Mouse (Mus musculus) gastrocnemius, adult 2 months (tissue): ENCODE measurements around the gene Crtc2. TPM values are rescaled to one million over a fixed set of nuclear protein-coding genes. Genes with fewer than 3 reads are reported as not detected.
"Not testable (repeated sequence)": the region's sequence is repeated elsewhere in the genome, so short reads cannot be mapped to it uniquely, and the experiment has no call there.

ENCODE experiments used
- DNase-seq: peaks from one replicate; pipeline ENCODE4 v3.0.0; 2022
- H3K27ac ChIP-seq: fragments of 200-600 bp; 2 replicates; pipeline ENCODE4 v1.8.1; 2022; ENCODE audit warnings: mild to moderate bottlenecking
- H3K4me3 ChIP-seq: fragments of 200-600 bp; 2 replicates; pipeline ENCODE4 v1.8.1; 2022; ENCODE audit warnings: mild to moderate bottlenecking, moderate library complexity
- CTCF ChIP-seq: fragments of 200-600 bp; IDR thresholded peaks from 2 replicates; pipeline ENCODE4 v1.8.1; 2022; ENCODE audit warnings: antibody characterized with exemption, mild to moderate bottlenecking, moderate library complexity
- intact Hi-C: fragments of 180-260 bp; cut with DNase I; formaldehyde crosslinking; loops from one replicate; pipeline ENCODE4 v1.15.1; 2025
- total RNA-seq, 2 experiments: library from RNA; stranded (reverse); gene quantifications; 2 replicates each; pipeline ENCODE4 v1.2.3; 2021

Gene Crtc2
- total RNA-seq, 2 experiments from 2014 or later, result 16.8 to 17.3 TPM

DNA sequence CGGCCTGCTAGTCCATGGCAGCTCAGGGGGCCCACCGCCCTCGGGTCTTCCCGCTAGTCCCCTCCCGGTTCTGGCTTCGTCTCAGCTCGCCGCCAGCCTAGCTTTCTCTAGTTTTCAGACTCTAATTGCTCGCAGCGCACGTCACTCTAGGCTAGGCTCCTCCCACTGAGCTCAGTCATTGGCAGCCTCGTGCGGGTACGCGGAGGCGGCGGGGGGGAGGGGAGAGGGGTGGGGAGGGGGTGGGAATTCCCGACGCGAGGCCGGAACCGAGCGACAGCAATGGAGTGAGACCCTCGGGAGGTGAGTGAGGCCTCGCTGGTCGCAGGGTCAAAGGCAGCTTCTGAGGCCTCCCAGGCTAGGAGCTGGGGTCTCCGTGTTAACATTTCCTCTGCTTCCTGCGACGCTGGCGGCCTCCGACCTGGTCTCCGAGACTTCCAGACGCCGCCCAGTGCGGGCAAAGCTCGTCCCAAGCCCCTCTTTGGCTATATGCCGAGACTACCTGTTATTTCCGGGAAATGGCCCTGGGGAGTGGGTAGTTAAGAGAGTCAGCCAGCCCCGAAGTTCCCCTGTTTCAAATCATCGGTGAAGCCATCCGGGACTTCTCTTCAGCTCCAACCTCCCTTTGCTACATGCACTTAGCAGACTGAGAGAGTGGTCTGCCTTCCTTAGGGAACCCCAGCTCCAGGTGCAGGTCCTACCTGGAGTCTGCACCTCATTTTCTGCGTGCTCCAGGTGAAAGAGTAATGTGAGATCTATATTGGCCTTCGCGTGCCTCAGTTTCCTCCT, 5.8 kb upstream of the Crtc2 start, which contains the start of gene Slc39a1:
TSS of gene Slc39a1 (plus strand) at position 213 of the 786 bp plus-strand sequence.
- DNase-seq, result peak; percentile 95
- intact Hi-C loops, result no loop called here
- Histone ChIP-seq H3K4me3 (peak within 1 kb of the TSS; percentile 84), H3K27ac (peak within 1 kb of the TSS; percentile 99)
- no peak for TF ChIP-seq CTCF

DNA sequence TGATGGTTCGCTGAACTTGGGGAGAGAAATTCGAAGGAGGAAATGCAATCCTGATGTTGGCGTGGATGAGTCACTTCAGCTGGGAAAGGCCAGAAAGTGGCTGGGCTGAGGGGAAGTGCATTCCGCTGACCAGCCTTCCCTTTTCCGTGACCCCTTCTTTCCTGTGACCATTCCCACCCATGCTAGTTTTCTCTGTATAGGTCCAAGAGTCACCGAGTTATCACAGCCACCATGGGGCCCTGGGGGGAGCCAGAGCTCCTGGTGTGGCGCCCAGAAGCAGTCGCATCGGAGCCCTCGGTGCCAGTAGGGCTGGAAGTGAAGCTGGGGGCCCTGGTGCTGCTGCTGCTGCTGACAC, 5.2 kb upstream of the Crtc2 start:
- Histone ChIP-seq H3K4me3 (peak overlapping the region; percentile 84), H3K27ac (peak overlapping the region; percentile 99)
- TF ChIP-seq CTCF, result no peak
- DNase-seq, result peak; percentile 52
- intact Hi-C loops, result no loop called here

DNA sequence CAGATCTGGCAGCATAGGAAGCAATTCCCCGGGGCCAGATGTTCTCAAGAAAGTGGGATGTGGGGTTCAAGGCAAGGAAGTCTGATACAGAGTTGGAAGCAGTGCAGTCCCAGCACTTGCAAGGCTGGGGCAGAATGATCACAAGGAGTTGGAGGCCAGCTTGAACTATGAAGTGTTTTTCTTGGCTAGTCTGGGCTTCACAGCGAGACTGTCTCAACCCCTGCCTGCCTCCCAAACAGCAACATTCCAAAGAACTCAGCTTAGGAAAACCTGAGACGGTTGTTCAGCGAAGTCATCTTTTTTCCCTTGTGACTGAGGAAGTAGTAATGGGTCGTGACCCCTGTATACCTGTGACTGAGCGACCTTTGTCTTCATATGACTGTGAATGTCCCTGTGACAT, 3.2 kb upstream of the Crtc2 start:
- H3K27ac ChIP-seq, result peak overlapping the region; percentile 80; the same call in 1 of the 2 replicates
- no peak overlapping the region for H3K4me3 ChIP-seq
- DNase-seq, result no peak
- no peak for TF ChIP-seq CTCF
- intact Hi-C loops, result no loop called here

DNA sequence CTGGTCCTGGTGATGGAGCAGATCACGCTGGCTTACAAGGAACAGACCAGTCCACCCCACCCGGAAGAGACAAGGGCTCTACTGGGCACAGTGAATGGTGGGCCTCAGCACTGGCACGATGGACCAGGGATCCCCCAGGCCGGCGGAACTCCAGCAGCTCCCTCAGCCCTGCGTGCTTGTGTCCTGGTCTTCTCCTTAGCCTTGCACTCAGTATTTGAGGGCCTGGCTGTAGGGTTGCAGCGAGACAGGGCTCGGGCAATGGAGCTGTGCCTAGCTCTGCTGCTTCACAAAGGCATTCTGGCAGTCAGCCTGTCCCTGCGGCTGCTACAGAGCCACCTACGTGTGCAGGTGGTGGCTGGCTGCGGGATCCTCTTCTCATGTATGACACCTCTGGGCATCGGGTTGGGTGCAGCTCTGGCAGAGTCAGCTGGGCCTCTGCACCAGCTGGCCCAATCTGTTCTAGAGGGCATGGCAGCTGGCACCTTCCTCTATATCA, 2.2 kb upstream of the Crtc2 start:
- peak; percentile 59 for DNase-seq
- Histone ChIP-seq H3K4me3 (peak overlapping the region; percentile 11; the same call in 1 of the 2 replicates), H3K27ac (peak overlapping the region; percentile 80)
- intact Hi-C loops, result not testable (repeated sequence)

DNA sequence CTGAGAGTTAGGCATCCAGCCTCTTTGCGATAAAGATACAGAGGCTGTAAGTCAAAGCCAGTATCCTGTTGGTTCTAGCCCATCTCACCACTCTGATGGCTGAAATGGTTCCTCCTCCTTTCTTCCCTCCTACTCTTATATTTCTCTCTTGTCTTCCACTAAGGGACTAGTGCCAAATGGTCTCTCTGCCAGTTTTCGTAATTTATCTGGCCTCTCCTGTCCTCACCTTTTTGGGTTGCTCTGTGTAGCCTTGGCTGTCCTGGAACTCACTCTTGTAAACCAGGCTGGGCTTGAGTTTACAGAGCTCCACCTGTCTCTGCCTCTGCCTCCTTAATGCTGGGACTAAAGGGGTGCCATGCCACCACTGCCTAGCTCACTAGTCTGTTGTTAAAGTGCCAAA, 1.3 kb upstream of the Crtc2 start:
- H3K4me3 ChIP-seq, intact Hi-C loops: not testable (repeated sequence)
- H3K27ac ChIP-seq, result peak overlapping the region; percentile 81
- DNase-seq, result peak; percentile 18

DNA sequence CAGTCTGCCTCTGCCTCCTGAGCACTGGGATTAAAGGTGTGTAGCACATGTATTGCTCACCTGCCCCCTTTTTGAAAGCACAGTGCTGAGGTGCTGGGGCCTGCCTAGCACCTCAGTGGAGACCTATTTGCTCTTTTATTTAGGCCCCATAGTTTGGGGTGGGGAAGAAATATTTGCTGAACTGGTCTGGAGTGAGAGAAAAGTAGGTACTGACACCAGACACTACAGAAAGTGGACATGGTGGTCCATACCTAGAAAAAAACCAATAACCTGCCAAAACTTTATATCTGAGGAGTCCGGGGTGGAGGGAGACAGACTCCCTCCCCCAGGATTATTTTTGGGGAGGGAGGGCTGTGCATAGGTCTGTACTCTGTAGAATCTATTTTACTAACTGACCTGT, 789 bp upstream of the Crtc2 start:
- intact Hi-C loops, result not testable (repeated sequence)
- peak overlapping the region; percentile 99 for H3K4me3 ChIP-seq

DNA sequence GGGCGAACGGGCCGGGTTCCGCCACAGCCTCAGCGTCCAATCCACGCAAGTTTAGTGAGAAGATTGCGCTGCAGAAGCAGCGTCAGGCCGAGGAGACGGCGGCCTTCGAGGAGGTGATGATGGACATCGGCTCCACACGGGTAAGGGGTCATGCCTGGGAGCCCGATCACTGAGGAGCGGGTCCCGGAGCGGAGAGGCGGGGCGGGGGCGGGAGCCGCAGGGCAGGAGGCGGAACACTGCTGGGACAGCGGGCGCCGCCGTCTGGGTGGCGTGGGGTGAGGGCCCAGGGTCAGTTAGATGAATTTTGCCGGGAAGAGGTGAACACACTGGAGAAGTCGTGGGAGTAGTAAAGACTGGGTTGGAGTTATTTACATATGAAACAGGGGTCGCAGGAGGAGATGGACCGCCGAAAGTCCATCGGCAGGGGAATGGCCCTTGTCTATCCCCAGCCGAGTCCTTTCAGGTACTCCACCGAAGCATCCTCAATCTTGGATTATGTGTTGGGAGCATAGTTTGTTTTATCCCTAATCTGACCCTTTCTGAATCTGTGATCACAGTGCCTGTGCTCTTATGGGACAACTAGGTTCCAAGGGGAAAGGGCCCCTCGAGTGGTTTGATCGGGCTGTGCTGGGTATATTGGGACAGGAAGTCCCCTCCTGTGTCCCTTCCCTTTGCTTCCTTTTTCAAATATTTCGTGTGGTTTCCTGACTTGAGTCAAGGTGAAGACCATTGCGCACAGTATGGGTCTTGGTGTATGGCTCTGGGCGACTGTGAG, 643 bp downstream of the Crtc2 start:
- peak; percentile 74 for DNase-seq
- TF ChIP-seq CTCF, result no peak
- H3K4me3 ChIP-seq, result peak overlapping the region; percentile 99
- H3K27ac ChIP-seq, result peak overlapping the region; percentile 96
- intact Hi-C loops, result no loop called here

More for the DNA sequence above, 789 bp upstream of the Crtc2 start:
- peak overlapping the region; percentile 81 for H3K27ac ChIP-seq
- DNase-seq, result not testable (repeated sequence)

DNA sequence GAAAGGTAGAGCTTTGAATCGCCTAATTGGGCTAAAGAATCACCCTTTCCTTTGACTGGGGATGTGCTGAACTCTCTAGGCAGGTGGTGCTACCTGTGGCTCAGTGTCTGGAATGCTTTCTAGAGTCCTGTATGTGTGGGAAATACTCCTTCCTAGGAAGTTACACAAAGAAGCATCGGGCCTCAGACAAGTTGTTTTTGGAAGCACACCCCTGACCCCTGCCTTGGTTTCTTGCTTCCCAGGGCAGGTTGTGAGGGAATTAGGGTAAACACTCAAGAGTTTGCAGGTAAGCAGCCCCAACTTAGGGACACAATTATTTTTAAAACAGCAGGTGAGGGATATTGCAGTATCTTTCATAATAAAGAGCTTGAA, 1.2 kb downstream of the Crtc2 start:
- Histone ChIP-seq H3K27ac (peak overlapping the region; percentile 96), H3K4me3 (peak overlapping the region; percentile 99)
- DNase-seq, result peak; percentile 2
- no peak for TF ChIP-seq CTCF
- intact Hi-C loops, result no loop called here

DNA sequence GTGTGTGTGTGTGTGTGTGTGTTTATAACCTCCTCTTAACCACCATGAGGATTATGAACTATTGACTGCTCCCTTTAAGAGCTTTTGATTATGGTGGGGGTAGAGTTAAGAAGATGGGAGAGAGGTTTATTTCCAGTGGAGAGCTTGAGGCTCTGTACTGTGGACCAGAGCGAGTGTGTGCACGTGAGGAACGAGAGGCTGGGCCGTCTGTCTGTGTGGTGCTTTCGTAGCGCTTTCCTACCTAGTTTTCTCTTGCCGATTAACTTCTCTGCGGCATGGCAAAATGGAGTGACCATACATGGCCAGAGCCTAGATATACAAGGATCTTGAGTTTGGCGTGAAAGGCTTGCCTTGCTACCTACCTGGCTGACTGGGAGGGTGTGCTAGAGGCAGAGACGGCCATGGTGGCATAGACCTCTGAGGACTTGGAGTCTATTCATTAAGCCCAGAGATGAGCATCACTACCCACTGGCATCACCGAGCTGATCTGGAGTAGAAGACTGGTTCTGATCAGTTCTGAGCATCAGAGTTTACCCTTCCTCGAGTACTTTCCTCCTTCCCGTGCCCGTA, 1.9 kb downstream of the Crtc2 start:
- no peak overlapping the region for H3K27ac ChIP-seq
- H3K4me3 ChIP-seq, result no peak overlapping the region
- peak; percentile 14 for DNase-seq
- intact Hi-C loops, result no loop called here
- no peak for TF ChIP-seq CTCF

DNA sequence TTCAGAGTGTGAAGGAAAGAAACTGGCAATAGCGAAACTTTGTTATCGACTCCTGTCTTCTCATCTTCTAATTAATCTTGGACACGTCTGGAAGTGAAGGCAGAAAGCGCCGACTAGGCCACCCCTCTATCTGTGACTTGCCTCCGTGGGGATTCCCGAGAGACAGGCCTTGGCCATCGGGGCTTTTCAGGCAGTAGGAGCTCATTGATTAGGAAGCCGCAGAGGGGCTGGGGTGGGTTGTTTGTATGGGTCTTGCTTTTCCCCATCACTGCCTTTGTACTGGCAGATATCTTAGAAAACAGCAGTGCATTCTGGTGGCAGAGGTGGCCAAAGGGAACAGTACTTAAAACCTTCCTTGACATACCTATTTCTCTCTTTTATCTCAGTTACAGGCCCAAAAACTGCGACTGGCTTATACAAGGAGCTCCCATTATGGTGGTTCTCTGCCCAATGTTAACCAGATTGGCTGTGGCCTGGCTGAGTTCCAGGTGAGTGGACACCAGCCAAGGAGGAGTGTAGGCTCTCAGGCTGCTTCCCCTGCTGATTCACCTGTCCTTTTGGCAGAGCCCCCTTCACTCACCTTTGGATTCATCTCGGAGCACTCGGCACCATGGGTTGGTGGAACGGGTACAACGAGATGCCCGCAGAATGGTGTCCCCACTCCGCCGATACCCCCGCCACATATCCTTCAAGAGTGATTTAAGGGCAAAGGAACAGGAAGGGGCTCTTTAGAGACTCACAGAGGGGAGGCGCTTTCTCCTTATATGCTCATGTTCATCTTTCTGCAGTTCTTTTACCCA, 3.0 kb downstream of the Crtc2 start:
- Histone ChIP-seq H3K4me3 (no peak overlapping the region), H3K27ac (no peak overlapping the region)
- intact Hi-C loops, result no loop called here
- TF ChIP-seq CTCF, result no peak
- peak; percentile 42 for DNase-seq

DNA sequence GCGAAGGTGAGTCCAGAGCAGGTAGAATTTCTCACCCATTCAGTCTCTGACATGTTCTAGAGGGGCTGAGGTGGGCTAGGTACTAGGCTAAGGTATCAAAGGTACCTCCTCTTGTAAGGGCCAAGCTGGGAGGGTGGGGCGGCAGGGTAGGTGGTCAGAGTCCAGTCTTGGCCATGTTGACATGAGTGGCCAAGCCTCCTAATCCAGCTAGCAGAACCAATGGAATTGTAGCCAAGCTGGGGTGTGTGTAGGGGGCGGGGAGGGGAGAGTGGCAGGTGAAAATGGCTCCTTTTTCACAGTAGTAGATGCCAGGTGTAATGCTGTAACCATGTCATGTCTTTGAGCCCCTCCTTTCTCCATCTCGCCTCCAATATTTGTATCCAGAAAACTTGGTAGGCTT, 4.6 kb downstream of the Crtc2 start:
- Histone ChIP-seq H3K4me3 (no peak overlapping the region), H3K27ac (no peak overlapping the region)
- DNase-seq, result peak; percentile 14
- TF ChIP-seq CTCF, result no peak
- intact Hi-C loops, result no loop called here

DNA sequence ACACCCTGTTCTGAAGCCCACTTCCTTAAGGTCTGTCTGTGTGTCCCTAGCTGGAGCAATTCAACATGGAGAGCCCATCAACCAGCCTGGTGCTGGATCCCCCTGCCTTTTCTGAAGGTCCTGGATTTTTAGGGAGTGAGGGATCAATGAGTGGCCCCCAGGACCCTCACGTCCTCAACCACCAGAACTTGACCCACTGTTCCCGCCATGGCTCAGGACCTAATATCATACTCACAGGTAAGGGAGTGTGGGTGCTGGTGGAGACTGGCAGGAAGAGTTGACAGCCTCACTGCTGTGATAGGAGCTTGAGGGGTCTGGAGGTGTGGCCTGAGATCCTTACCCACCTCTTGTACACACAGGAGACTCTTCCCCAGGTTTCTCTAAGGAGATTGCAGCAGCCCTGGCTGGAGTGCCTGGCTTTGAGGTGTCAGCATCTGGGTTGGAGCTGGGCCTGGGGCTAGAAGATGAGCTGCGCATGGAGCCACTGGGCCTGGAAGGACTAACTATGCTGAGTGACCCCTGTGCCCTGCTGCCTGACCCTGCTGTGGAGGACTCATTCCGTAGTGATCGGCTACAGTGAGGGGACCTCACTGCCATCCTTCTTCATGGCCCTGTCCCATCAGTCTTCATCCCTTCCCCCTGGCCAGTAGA, 9.3 kb downstream of the Crtc2 start:
- no peak for DNase-seq
- TF ChIP-seq CTCF, result no peak
- Histone ChIP-seq H3K27ac (no peak overlapping the region), H3K4me3 (no peak overlapping the region)
- intact Hi-C loops, result loop anchor here (10.0 kb wide), 1 partner anchor 48 kb away; the partner anchor contains the start of genes Rab13 and Rps27
